Mouse (Mus musculus) adrenal gland, postnatal 25 days (tissue): ENCODE results near the gene Spaar. TPM values are rescaled to one million over a fixed set of nuclear protein-coding genes. Genes with fewer than 3 reads are reported as not detected.
"Not testable (repeated sequence)": the region's sequence is repeated elsewhere in the genome, so short reads cannot be mapped to it uniquely, and the experiment has no call there.

Experiments used
- DNase-seq: peaks from one replicate; pipeline ENCODE4 v3.0.0; 2021; ENCODE audit warnings: mixed read lengths
- total RNA-seq: library from RNA; stranded (reverse); gene quantifications from 2 replicates; pipeline ENCODE4 v1.2.3, GENCODE M21; 2021

The Spaar gene
- total RNA-seq, 1 experiment from 2014 or later, result 2.7 TPM

DNA sequence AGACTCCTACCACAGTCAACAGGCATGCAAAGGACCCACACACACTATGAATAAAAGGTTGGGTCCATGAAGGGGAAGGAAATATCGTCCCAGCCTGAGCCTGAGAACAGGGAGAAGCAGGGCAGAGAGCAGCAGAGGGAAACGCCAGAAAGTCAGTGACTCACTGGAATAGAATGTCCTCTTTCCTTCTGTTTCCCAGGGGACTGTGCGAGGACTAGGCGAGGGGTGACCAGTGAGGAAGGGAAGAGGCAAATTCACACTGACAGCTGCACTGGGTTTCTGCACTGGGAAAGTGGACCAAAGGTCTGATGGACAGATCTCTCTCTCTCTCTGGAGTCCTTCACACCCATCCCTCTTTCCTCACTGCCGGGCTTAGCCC is 1.3 kb upstream of the Spaar start:
- DNase-seq, result peak; percentile 43

DNA sequence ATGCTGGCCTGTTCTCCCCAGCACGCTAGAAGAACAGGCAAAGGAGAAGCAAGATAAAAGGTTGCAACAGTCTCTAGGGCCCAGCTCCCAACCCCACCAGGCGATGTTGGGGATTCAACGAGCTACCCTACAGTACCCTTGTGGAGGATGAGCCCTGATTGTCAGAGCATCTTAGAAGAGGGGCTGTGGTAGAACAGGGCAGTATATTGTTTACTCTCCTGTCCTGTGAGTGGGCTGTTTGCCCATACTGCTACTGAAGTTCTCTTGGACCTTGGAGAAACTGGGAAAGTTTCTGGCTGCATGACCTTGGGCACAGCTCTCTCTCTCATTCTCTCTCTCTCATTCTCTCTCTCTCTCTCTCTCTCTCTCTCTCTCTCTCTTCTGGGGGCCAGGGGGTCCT is 708 bp upstream of the Spaar start:
- no peak for DNase-seq

DNA sequence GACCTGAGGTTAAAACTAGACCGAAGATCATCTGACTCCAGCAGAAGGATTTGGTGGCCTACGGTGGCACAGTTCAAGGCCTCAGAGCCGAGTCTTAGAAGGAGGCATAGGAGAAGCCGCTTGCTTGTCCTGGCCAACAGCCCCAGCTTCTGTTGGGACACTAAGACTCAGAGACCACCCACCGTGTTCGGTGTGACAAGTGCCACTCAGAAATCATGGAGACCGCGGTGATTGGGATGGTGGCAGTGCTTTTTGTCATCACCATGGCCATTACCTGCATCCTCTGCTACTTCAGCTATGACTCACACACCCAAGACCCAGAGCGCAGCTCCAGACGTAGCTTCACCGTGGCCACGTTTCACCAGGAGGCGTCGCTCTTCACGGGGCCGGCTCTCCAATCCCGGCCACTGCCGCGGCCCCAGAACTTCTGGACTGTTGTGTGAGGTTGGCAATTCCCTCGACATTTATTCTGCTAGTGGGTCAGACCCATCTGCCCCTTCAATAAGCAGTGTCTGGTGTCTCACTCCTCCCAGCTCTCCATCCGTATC is 990 bp downstream of the Spaar start:
- DNase-seq, result no peak

DNA sequence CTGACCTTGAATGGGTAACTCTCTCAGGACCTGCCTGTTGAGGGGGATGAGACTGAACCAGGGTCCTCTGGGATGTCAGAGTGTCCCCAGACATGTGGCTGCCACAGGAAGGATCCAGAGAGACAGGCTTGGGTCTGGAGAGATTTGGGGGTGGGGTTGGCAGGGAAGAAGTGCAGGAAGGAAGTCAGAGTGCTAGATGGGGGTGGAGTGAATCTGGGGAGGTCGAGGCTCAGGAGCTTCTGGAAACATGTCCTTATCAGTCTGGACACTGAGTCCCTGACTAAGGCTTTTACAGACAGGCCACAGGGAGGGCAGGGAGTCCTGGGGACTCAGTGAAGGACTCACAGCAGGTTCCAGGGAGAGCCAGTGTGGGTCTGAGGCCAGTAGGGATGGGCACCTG is 2.3 kb downstream of the Spaar start:
- no peak for DNase-seq

DNA sequence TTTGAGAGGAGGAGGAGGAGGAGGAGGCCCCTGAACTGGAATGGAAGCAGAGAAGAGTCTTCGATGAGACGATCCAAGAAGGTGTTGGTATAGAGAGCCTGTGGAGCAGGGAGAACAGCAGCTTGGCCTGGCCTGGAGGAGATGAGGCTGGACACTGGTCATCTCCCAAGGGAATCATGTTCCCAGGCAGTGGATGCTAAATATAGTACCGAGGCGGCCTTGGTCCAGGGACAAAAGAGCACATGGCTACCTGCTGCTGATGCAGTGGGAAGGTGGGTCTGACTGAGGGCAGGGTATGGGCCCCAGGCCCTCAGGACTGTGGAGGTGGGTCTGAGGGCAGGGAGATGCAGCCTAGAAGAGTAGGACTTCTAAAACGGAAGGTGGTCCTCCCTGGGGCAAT is 3.4 kb downstream of the Spaar start:
- DNase-seq, result no peak

DNA sequence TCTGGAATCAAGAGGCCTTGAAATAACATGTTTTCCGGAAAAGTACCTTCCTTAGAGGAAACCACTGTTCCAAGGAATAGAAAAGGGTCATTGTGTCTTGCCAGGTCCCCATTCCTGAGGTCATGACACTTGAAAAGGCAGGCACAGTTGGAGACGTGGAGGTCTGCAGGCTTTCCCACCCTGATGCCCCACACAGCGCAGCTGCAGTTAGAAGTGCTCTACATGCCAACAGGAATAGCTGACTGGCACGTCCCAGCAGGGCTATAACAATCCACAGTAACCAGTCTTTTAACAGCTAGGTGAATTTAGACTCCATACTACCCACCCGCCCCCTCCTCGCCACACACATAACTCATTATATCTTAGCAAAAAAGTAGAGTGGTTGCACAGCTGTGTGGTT is 7.3 kb downstream of the Spaar start:
- no peak for DNase-seq

DNA sequence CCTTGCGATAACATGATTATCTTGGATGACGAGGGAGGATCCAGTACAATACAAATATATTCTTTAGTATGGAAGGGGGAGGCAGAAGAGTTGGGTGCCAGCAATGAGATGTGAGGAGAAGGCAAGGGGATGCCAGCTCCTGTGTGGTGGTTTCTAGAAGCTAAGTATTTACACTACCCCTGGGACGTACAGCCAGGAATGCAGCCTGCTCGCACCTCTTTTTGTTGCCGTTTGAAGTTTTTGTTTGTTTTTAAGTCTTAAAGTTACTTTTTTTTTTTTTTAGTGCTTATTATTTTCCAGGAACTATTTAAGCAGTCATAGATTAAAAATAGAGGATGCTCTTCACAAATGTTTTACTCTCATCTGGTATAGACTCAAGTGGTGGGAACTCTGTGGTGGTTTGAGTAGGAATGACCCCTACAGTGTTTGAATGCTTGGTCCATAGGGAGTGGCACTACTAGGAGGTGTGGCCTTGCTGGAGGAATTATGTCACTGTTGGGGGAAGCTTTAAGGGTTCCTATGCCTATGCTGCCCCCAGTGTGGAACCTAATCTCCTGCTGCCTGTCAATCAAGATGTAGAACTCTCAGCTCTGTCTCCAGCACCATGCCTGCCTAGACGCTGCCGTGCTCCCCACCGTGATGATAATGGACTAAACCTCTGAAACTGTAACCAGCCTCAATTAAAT is 9.3 kb downstream of the Spaar start:
- no peak for DNase-seq

DNA sequence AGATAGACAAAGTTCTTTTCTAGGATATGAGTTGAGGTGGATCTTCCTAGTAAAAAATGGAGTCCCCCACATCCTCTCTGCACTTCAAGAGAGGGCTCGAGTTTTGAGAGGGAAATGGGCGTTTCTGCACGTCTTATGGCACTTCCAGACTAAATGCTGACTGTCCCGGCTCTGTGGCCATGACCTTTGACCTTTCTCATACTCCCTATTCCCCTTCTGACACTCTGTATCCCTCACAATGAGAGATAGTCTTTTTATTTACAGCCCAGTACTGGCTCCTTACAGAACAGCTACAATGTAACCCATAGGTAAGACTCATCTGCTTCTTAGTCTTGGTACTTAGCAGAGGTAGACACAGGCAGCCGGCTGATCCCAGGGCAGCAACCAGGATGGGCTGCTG is 11.7 kb downstream of the Spaar start:
- DNase-seq, result no peak

DNA sequence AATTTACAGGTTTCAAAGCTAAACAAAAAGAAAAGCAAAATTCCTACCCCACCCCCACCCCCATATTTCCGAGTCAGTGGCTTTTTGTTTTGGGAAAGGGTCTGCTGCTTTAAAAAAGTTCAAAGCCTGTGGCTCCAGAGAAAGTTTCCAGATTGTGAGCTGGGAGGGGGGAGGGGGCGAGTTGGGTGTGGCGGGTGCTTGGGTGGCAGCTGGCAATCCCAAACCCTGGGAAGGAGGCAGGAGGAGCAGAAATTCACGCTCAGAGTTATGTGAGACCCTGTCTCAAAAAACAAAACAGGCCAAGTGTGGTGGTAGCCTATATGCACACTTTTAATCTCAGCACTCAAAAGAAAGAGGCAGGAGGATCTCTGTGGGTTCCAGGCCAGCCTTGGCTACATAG is 12.8 kb downstream of the Spaar start:
- no peak for DNase-seq

DNA sequence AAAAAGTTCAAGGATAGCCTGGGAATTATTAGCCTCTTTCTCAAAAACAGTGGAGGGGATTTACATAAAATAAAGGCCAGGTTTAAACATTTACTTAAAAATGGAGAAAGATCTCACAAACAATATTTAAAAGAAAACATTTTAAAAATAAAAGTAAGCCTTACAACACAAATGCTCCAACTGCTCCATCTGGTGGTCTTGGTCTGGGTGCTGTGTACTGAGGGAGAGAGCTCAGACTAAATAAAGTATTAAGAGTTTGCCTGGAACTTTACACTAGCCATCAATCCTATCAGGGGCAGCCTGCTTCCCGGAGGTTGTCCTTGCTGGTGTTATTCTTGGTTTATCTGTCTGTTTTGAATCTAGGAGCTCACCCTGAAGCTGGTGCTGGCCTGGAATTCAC is 13.3 kb downstream of the Spaar start:
- DNase-seq, result no peak

DNA sequence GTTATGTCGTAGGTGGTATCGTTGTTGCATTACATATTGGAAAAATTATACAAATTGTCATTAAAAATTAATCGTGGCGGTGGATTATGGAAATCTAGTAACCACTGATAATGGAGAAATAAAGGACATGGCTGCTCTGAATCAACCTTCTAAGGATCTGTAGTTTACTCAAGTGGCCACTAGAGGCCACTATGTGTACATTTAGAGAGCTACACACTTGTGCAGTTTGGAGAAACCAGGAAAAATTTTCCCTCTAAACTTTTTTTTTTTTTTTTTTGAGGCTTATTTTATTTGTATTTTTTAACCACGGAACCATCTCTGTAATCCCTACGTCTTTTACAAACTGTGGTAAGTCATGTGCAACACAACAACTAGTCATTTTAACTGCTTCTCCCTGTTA is 15.4 kb downstream of the Spaar start:
- no peak for DNase-seq

DNA sequence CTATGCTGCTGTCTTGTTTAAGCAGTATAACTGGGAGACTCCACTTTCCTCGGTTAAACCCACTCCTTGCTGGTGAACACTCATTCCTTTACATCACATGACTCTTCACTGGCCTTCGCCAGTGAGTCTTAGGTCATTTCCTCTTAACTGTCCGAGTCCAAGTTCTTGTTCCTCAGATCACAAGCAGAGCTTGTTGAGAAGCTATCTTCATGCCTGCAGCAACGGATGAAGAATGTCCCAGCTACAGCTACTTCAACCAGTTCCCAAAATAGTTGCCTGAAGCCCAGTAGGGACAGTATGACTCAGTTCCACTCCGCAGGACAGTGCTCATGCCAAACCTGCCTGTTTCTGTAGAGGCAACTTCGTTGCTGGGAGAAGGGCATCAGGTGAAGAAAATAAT is 27.4 kb downstream of the Spaar start:
- no peak for DNase-seq

DNA sequence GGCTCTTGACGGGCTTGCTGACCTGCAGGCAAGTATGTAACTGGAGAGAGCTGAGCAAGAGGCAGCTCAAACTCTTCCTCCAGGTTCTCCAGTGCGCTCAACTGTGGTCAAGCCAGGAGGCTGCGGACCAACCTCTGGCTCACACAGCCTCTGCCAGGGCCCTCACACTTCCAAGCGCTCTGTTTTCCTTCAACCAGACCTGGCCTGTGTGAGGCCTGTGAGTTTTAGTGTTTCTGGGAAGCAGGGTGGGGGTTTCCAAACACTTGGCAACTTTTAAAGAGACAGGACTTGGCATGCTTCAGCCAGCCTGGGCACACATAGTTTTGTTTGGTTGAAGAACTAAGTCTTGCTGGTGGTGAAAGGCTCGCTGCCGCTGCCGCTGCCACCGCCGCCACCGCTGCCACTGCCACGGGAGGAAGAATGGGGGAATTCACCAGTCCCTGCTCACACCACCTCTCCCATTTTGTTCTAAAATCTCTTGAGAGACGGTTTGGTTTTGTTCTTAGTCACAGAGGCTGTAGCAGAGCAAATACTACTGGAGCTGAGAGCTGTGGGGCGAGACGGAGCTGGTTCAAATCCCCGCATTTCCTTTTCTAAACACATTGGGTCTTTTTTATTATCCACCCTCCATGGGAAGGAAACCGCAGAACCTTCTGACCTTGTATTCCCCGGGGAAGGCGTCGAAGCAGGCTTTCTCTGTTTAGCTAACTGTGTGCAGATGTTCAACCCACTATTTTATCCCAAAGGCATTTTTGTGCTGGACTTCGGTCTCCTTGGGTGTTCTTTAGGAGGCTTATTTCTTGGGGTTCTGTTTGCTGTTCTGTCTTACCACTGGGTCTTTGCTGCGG is 30.0 kb downstream of the Spaar start:
- no peak for DNase-seq

DNA sequence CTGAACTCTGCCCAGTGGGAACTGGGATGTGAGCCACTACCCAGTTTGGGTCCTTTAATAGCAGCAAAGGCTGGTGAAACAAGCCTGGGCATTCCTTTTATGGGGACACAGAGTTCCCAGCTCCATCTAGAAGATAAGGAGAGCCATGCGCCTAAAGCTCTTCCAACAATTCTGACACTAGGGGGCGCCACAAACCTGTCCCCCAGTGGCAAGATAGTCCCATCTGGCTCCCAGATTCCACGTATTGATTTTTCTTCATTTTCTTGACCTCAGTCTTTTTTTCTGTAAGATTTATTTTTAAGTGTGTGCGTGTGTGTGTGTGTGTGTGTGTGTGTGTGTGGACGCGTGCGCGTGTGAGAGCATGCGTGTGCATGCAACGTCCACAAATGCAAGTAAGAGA is 30.6 kb downstream of the Spaar start:
- peak; percentile 51 for DNase-seq

DNA sequence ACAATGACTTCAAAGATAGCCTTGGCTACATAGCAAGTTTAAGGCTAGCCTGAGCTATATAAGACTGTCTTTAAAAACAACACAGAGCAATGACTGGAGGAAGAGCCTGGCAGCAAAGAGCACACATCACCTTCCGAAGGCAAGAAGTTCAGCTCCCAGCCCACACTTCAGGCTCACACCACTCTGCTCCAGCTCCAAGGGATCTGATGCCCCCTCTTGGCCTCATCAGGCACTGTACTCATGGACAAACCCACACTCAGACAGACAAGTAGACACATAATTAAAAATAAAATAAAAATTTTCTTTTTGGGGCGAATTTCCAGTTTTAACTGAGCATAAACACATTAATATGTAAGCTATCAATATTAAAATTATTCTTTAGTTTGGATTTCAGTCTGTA is 31.5 kb downstream of the Spaar start:
- DNase-seq, result no peak

DNA sequence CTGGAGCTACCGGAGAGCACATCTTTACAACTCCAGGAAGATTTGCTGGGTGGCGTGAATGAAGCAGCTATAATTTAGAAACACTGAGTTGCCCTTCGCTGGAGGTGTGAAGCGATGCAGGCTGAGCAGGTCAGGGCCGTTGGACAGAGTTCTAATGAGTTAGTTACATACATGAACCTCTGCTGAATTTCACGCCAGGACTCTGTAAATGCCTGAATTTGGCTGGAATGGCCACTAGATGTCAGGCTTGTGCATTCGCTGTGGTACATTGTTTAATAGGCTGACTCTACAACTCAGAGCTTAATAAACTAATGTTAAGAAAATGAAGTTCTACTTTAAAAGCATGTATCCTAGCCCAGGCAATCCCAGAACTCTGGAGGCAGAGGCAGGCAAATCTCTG is 33.6 kb downstream of the Spaar start:
- peak; percentile 36 for DNase-seq

DNA sequence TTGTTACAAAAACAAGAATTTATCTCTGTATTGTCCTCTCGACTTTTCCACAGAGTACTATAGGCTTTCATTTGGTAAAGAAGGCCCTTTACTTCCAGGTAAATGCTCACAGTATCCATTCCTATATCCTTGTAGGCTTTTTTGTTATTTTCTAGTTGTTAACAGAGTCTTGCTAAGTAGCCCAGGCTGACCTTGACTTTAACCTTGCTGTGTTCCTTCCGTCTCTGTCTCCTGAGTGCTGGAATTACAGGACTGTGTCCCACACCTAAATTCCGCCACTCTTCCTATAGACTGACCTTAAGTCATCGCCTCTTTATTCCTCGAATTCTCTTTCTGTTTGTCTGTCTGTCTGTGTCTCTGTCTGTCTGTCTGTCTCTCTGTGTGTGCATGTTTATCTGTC is 38.5 kb downstream of the Spaar start:
- no peak for DNase-seq

DNA sequence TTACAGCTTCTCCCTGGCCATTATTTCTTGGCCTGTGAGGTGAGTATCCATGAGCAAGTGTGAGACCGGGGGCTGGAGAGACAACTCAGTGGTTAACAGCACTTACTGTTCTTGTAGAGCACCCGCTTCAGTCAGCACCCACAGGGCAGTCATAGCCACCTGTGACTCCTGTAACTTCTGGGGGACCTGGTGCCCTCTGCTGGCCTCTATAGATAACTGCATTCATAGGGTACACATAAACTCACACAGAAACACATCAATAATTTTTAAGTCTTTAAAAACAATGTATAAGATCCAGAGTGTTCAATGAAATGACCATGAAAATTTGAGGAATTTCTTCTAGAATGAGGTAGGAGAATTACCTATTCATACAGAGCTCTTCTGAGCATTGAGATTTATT is 39.5 kb downstream of the Spaar start:
- DNase-seq, result no peak

DNA sequence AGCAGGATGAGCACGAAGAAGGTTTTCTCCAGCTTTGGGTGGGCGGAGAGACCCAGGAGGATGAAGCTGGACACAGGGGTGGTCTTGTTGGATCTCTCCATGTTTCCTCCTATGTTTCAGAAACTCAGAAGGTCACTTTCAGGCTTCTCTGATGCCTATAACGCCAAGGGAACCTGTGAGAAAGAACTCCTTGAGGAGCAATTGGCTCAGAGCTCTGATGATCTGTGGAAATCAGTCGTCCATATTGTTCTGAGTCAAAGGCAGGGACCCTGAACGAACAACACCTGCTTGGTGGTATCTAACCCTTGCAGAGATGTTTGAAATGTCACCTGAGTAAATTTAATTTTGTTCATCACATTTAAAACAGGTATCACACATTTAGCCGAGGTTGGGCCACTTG is 41.1 kb downstream of the Spaar start, which contains the start of gene Olfr159:
Olfr159 (minus strand) TSS at position 101 of the 400 bp plus-strand sequence.
- no peak for DNase-seq

DNA sequence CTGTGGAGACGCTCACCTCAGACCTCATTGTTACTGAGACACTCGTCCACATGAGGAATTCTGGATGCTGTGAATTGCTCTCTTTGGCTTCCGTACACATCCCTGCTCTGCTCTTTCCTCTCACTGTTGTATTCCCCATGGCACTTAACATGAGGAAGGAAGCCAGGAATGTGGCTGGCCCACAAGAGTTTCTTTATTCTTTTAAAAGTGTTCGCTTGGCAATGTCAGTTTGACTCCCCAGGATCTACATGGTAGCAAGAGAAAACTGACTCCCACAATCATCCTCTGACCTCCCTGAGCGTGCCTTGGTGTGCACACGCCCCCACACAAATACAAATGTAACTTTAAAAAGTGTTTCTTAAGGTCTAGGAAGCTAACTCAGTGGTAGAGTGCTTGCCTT is 41.8 kb downstream of the Spaar start:
- DNase-seq, result no peak

DNA sequence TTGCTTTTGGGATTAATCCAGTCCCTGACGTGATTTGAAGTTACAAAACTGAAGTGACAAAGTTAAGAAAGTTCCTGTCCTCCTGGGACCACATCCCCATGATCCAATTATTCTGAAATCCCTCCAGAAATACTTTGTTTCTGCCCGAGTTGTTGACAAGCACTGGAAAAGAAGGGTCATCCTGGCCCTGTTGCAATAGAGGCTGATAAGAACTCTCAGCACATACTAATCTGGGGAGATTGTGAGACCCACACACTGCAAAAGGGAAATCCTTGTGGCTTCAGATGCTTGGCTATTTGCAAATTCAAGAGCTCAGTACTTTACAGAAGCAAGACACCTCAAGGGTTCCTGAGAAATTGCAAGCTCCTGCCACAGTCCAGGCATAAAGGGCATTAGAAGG is 42.5 kb downstream of the Spaar start:
- no peak for DNase-seq

DNA sequence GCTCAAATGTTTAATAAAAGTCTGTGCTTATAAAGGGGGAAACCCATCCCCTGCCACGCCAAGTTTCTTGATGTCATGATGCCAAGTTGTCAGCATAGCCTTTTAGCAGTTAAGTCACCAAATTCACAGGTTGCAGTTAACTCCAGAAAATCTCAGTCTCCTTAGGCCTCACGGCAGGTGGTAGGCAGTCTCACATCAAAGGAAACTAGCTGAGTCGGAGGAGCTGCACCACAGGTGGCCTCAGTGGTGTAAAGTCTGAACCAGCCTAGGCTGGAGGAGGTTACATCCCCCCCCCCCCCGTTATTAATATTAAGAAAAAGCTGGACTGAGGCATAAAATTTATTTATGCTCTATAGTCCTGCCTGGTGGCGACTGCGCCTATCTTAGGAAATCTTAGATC is 65.5 kb downstream of the Spaar start:
- no peak for DNase-seq

DNA sequence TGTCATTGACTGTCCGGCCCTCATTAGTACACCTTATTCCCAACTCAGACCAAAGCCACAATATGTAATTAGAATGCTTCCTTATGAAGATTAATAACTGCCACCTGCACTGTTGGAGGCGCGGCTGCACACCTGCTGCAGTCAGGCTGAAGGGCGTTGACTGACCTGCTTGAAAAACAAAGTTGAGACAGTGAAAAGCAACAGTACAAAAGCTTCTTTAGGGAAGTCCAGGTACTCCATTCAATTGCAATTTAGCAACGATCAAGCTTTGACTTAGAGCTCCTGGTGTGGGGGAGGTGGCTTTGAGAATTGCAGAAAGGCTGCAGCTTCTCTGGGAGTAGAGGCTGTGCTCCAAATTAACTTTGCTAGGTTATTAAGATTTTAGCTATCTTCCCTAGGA is 66.0 kb downstream of the Spaar start:
- DNase-seq, result not testable (repeated sequence)

DNA sequence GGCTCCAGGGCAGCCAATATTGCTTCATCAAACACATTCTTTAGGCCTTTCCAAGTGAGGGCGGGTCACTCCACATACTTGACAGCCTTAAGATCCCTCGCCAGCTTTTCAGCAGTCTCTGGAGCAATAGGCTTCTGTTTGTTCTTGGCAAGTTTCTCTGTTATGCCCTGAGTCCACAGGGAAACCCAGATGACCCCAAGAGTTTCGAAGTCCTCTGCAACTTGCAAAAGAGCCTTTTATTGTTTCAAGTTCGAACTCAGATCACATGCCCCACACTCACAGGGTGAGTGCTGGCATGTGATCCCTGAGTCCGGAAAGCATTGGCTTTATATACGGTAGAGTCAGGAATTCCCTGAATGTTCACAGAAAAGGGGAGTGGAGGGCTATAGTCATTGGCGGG is 69.1 kb downstream of the Spaar start:
- DNase-seq, result no peak
